Comparison of ENCODE assay signal across 27 mouse cellular contexts in the genomic region with DNA sequence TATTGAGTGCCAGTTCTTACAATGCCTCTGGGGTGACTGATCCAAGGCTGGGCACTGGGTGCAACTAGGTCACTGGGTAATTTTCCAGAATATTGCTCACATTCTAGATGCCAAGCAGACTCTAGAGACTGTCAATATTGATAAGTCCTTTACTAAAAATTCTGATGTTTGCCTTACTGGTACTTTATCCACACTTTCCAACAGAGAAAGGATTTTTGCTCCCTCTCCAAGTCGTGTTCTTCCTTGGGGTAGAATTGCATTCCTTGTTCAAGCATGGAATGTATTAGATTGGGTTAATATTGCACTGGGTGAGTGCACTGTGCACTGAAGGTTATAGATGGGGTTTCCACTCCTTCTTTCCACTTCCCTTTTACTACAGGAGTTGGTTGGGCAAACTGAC.
DNase-seq lines count a peak whose midpoint lies in the region; ATAC-seq and TF ChIP-seq lines count a peak whose summit lies in the region.
"Had no signal": no experiment of that assay in that cellular context is flagged by ENCODE, and none has a peak within 500 bp of the region (broad histone marks: within the 10 kb centered on the region; RNA-seq: fewer than 3 reads in every experiment).

No protein-coding gene starts in this region.

- H3K4me2 ChIP-seq in kidney, embryonic 15.5 days: no peak overlapping the region
- H3K4me2 ChIP-seq: embryonic facial prominence, embryonic 15.5 days; forebrain, embryonic 13.5 days; heart, embryonic 11.5 days; hindbrain, embryonic 12.5 days; intestine, embryonic 15.5 days; liver, embryonic 12.5 days; midbrain, embryonic 11.5 days had no signal

- ATAC-seq in kidney, embryonic 15.5 days (replicated peaks; ENCODE audit: low FRiP score): no peak
- ATAC-seq in cerebellum, adult (ENCODE audit: insufficient number of reproducible peaks, low FRiP score, low TSS enrichment): no peak
- ATAC-seq: forebrain, embryonic 13.5 days; hindbrain, postnatal 0 days; intestine, embryonic 15.5 days; liver, embryonic 12.5 days; liver, postnatal 0 days; midbrain, embryonic 16.5 days had no signal

- no peaks in the 10 kb centered on the region for H3K36me3 ChIP-seq in kidney, adult 2 months (ENCODE audit: control insufficient read depth, insufficient read depth, low read length)
- no peaks in the 10 kb centered on the region for H3K36me3 ChIP-seq in kidney, embryonic 15.5 days
- H3K36me3 ChIP-seq: embryonic facial prominence, embryonic 10.5 days; embryonic facial prominence, embryonic 15.5 days; G1E; hindbrain, embryonic 12.5 days; intestine, embryonic 15.5 days; liver, embryonic 12.5 days had no signal

- peak overlapping the region; percentile 94 for H3K27ac ChIP-seq in kidney, adult 2 months (ENCODE audit: insufficient read depth, low read depth, low read length)
- no peak overlapping the region; the same call in 1 of the 2 replicates for H3K27ac ChIP-seq in kidney, embryonic 15.5 days
- H3K27ac ChIP-seq: embryonic facial prominence, embryonic 10.5 days; embryonic facial prominence, embryonic 15.5 days; forebrain, embryonic 13.5 days; hindbrain, embryonic 12.5 days; hindbrain, postnatal 0 days; intestine, embryonic 15.5 days; liver, embryonic 12.5 days had no signal

- TF ChIP-seq POLR2A in kidney, adult 2 months (IDR thresholded peaks at IDR 0.05; ENCODE audit: low read depth, low read length): no peak
- no peak for TF ChIP-seq POLR2A in lung, adult 2 months (IDR thresholded peaks at IDR 0.05; ENCODE audit: borderline replicate concordance, extremely low read depth, low read depth, low read length)

- WGBS in kidney, adult 2 months: 17% methylated on average over 1 of the region's 1 CpGs
- 31% methylated on average over 1 of the region's 1 CpGs for WGBS in kidney, embryonic 15.5 days
- 23% methylated on average over 1 of the region's 1 CpGs for WGBS in lung, adult 2 months

- DNase-seq in kidney, adult 2 months: peak; percentile 40
- DNase-seq in lung, adult 18-20 months: peak; percentile 25 to 33
- no peak for DNase-seq in lung, adult 2 months
- DNase-seq in lung, postnatal 10 days: peak; percentile 12
- DNase-seq in heart, adult 8-10 months (ENCODE audit: low spot score): no peak
- DNase-seq: adrenal gland, postnatal 36 days; cerebellum, adult 2 months; cerebellum, postnatal 14 days; gastrocnemius, postnatal 14 days; heart, postnatal 36 days; kidney, postnatal 36 days; liver, postnatal 0 days; right cerebral cortex, postnatal 14 days; thymus, postnatal 4 days had no signal

- peaks cover 3% of the 10 kb centered on the region; the same call in 1 of the 2 replicates for H3K4me1 ChIP-seq in kidney, adult 2 months (ENCODE audit: control insufficient read depth, insufficient read depth, low read length)
- H3K4me1 ChIP-seq in kidney, embryonic 15.5 days: no peaks in the 10 kb centered on the region
- H3K4me1 ChIP-seq in lung, adult 2 months (ENCODE audit: control insufficient read depth, insufficient read depth, low read length): no peaks in the 10 kb centered on the region; the same call in none of the 2 replicates
- H3K4me1 ChIP-seq: embryonic facial prominence, embryonic 10.5 days; embryonic facial prominence, embryonic 15.5 days; forebrain, embryonic 13.5 days; hindbrain, embryonic 12.5 days; intestine, embryonic 15.5 days; liver, embryonic 12.5 days had no signal

- H3K27me3 ChIP-seq in kidney, adult 2 months (replicated peaks; ENCODE audit: control insufficient read depth, insufficient read depth, low read length): no peaks in the 10 kb centered on the region
- no peaks in the 10 kb centered on the region for H3K27me3 ChIP-seq in kidney, embryonic 15.5 days
- H3K27me3 ChIP-seq: embryonic facial prominence, embryonic 15.5 days; forebrain, embryonic 13.5 days; hindbrain, embryonic 12.5 days; intestine, embryonic 15.5 days; liver, embryonic 12.5 days had no signal

- H3K9ac ChIP-seq in kidney, embryonic 15.5 days: no peak overlapping the region
- H3K9ac ChIP-seq: embryonic facial prominence, embryonic 15.5 days; forebrain, embryonic 13.5 days; hindbrain, embryonic 12.5 days; intestine, embryonic 15.5 days; liver, embryonic 12.5 days; liver, postnatal 0 days had no signal

- no peaks in the 10 kb centered on the region for H3K9me3 ChIP-seq in kidney, embryonic 15.5 days (replicated peaks)
- H3K9me3 ChIP-seq: embryonic facial prominence, embryonic 10.5 days; embryonic facial prominence, embryonic 15.5 days; forebrain, embryonic 13.5 days; G1E; hindbrain, embryonic 12.5 days; intestine, embryonic 15.5 days; liver, embryonic 12.5 days had no signal

- no peak for TF ChIP-seq CTCF in kidney, adult 2 months (conservative IDR thresholded peaks at IDR 0.05; ENCODE audit: insufficient read depth, insufficient read length, low read depth, low read length)
- no peak for TF ChIP-seq CTCF in lung, adult 2 months (IDR thresholded peaks at IDR 0.05; ENCODE audit: insufficient read depth, low read length)

- no peak overlapping the region for H3K4me3 ChIP-seq in kidney, adult 2 months (ENCODE audit: insufficient read depth, low read depth, low read length)
- no peak overlapping the region for H3K4me3 ChIP-seq in kidney, embryonic 15.5 days (replicated peaks)
- H3K4me3 ChIP-seq in lung, adult 2 months (replicated peaks; ENCODE audit: extremely low read depth, low read depth, low read length): no peak overlapping the region
- H3K4me3 ChIP-seq: embryonic facial prominence, embryonic 10.5 days; embryonic facial prominence, embryonic 15.5 days; forebrain, embryonic 13.5 days; hindbrain, embryonic 12.5 days; intestine, embryonic 15.5 days; liver, embryonic 12.5 days had no signal

Comparison
In these comparisons a context has a peak if more than half of its experiments do, and no peak if none do; other contexts are left out.
1. DNase-seq: peak in kidney, adult 2 months (single experiment), lung, adult 18-20 months (2 of 2) and lung, postnatal 10 days (single experiment); none in lung, adult 2 months (single experiment) and heart, adult 8-10 months (single experiment).